Mouse (Mus musculus): ENCODE data around the gene Swsap1.

Swsap1 gene

DNA sequence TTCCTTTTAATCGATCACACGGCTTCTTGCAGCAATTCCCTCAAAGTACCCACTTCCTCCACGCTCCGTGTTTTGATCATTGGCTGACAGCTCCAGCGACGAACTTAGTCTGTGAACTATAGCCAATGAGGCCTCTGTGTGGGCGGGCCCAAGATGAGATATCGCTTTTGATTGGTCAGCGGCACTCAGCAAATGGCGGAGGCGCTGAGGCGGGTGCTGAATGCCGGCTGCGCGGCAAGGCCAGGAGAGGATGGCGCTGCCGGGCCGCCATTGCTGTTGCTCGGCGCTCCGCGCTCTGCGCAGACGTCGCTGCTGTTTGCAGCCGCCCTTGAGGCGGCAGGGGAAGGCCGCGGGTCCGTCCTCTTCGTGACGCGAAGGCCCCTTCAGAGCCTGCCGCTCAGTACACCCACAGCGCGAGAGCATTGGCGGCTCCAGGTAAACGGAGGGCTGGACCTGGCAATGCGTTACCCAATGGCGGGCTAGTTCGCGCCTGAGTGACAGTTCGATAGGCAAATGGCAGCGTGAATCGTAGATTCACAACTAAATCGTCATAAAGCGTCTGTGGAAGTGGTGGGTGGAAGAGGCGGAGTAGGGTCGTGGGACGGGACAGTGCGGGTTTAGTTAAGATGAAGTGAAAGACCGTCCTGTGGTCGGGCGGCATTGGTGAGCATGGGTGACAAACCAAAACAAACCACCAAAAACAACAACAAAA lies at the start of gene Swsap1:
Swsap1 (plus strand) TSS at position 186 of the 712 bp plus-strand sequence.
- peak; percentile 96 for DNase-seq

DNA sequence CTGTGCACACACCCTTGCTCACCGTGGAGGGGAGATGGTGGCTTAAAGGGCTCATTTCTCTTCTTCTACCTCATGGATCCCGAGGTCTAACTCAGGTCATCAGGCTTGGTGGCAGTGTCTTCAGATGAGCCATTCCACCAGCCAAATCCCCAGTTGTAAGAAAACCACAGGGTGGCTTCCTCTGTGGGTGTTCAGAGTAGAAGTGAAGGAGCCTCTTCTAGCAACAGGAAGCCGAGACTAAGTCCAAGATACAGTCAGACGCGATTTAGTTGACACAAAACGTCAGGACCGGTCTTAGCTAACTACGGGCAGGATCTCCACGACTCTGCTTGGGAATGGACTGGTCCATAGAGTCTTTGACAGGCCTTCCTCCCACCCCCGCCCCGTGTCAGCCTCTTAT lies 47.3 kb upstream of the Swsap1 start:
- DNase-seq: no peak

DNA sequence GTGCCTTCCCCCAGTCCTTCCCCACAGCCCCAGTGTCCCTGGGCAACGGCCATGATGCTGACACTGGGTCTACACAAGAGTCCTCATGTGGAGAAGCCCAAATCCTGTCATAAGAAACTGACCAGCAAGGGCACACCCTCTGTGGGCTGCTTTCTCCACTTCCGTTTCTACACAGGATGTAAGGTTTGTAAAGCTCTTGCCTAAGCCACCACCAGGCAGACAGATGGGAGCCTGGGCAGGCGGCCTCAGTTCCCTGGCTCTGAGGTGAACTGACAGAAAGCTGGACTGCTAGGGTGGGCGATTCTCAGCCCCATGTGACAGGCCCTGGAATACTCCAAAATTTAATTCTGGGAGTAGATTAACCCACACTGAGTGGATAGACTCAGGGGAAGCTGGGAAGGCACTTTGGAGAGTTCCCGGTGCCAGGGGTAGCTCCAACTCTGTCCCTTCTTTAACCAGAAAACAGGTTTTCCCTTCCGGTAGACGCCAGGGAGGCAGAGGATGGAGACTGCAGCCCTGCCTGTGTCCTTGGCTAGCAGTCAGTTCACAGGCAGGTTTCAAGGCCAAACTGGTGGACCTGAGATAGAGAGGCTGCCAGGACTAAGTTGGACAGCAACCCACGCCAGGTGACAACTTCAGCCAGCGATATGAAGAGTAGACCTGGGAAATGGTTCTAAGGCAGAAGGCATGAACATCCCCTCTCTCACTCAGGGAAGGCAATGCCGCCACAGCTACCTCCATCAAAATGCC lies 45.9 kb upstream of the Swsap1 start:
- DNase-seq: no peak

DNA sequence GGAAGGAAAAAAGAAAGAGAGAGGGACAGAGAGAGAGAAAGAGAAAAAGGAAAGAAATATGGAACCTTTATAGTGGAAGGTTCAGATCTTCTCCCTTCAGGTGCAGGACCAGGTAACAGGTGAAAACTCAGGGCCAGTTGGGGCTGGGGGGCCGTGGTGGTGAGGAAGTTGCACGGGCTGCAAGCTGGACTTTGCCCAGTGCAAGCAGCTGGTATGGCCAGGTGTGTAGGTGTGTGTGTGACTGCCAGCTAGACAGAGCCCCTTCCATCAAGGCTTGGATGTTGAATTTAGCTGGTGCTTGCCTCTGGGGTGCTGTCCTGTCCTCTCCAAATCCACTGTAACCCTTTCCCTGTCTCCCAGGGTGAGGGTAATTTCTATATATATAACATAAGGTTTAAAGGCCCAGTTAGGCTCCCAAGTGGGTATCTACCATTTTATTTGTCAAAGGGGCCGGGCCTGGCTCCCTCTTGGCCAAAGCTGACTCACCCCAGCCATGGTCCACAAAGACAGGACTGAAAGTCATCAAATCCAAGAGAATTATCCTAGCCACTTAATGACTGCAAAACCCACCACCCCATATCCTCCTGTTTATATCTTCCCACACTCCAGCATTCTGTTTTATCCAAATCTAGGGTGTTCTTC lies 38.6 kb upstream of the Swsap1 start:
- DNase-seq: no peak

DNA sequence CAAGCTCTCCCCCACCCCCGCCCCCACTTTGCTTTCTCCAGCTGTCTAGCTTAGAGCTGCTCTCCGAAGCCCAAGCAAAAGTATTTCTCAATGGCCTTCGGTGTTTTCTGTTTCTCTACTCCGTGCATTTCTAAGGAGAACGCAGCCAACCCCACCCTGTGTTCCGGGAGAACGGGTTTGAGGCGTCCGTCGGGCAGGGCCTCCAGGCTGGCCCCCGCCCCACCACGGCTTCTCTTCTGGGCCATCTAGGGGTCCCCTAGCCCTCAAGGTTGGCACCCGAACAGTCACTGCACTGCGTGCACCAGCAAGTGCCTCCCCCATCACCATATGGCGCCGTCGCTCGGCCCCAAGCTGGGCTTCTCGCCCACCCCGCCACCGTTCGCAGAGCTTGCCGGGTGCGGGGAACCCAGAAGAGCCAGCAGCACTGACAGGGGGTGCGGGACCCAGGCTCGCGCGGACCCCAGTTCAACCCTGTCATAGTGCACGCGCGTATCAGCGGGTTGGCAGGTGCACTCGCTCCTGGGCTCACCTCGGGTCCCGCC lies 38.0 kb upstream of the Swsap1 start:
- DNase-seq: peak; percentile 73

DNA sequence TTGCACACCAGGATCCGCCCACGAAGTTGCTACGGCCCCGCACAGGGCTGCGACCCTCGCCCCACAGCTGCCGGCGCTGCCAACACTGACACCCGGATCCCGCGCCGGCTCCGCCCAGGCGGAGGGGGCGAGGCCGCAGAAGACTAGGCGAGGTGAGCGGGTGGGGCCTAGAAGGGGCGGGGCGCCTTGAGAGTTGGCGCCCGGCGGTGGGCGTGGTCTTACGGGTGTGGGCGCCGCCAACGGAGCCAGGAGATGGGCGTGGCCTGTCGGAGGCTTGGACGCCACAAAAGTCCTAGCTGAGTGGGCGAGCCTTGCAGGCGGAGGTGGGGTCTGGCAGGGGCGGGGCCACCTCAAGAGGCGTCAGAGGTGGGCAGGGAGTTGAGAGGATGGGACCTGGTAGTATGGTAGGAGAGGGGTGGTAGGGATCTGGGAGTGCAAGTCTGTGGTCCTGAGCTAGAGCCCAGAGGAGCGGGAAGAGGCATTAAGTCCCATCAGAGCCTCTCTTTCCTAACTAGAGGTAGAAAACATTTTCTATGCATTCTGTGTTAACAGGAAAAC lies 37.4 kb upstream of the Swsap1 start, which contains the start of gene Rab3d:
Rab3d (minus strand) TSS at position 158 of the 558 bp plus-strand sequence.
- DNase-seq: peak; percentile 89

DNA sequence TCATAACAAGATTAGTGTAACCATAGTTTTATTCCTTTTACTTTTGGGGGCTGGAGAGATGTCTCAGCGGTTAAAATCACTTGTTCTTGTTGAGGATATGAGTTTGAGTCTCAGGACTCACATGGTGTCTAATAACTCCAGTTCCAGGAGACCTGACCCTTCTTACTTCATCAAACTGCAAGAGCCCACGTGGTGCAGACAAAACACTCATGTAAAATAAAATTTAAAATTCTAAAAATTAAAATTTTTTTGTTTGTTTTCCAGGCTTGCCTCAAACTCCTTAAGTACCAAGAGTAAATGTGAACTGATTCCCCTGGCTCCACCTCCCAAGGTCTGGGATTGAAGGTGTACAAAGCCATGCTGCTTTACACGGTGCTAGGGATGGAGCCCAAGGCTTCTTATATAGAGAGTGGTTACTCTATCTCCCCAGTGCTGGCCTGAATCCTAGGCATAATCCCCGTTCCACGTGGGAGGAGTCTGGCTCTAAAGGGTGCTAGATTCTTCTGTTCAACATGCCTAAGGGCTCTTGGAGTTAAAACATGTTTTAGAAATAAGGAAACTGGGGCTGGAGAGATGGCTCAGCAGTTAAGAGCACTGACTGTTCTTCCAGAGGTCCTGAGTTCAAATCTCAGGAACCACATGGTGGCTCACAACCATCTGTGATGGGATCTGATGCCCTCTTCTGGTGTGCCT lies 36.7 kb upstream of the Swsap1 start:
- DNase-seq: no peak

DNA sequence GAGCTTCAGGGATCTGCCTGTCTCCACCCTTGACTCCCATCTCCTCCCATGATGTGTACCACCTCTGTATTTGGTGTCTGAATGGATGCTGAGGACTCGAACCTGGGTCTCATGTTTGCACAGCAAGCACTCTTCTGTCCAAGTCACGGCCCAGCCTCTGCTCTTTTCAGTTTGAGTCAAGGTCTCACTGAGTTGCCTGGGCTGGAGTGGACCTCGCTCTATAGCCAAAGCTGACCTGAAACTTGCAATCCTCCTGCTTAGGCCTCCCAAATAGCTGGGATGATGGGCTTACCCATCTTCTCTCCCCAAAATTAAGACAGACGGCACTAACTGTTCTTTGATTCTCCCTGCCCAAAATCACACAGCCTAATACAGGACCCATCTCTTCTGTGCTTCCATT lies 32.5 kb upstream of the Swsap1 start:
- no peak for DNase-seq

DNA sequence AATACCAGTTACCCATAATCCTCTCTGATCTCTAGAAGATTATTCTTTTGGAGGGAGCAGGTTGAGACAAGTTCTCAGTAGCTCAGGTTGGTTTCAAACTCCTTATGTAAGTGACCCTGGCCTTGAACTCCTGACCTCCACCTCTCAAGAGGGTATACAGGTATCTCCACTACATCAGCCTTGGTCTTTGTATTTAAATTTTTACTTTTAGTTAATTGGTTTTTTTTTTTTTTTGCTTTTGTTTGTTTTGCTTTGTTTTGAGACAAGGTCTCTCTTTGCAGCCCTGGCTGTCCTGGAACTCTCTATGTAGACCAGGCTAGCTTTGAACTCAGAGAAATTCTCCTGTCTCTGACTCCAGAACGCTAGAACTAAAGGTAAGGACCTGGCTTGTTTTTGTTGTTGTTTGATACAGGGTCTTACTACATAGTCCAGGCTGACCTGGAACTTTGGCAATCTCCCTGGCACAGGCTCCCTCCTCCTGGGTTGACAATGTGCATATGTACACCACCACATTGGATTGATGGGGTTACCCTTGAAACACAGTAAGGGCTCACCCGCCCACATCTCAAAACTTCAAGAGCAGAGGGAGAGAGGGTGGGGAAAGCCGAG lies 32.0 kb upstream of the Swsap1 start:
- DNase-seq: no peak

DNA sequence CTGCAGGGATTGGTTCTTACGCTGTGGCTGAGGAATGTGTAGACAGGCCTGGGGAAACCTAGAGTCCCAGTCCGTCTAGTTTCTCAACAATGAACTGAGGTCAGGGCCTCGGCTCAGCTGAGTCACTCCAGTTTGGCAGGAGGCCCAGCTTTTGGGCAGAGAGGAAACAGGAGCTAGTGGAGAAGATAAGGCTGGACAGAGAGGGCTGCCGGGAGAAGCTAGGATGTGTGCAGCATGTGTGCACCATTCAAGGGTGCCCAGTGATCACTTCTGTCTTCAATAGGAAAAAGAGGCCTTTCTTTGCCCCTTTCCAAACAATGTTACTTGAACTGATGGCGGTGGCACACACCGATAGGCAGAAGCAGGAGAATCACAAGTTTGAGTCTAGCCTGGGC lies 31.5 kb upstream of the Swsap1 start:
- DNase-seq: no peak

DNA sequence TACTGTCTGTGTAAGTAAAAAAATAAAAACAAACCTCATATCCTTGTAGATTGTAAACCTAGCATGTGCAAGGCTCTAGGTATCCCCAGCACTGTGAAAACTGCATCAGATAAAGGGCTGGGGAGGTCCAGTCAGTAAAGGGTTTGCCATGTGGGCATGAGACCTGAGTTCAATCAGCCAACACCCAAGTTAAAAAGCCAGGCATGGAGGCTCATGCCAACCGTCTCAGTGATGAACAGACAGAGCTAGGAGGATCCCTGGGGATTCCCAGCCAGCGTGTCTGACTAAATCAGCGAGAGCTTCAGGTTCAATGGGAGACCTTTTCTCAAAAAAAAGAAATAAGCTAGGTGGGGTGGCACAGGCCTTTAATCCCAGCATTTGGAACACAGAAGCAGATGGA lies 30.5 kb upstream of the Swsap1 start:
- DNase-seq: no peak

DNA sequence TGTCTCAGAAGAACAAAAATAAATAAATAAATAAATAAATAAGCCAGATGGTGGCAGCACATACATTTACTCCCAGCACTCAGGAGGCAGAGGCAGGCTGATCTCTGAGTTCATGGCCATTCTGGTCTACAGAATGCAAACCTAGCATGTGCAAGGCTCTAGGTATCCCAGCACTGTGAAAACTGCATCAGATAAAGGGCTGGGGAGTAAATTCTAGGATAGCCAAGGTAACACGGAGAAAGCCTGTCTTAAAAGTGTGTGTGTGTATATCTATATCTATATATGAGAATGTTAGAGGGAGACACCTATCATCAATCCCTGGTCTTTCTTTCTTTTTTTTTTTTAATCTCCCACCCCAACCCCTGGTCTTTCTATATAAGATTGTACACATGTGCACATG lies 30.0 kb upstream of the Swsap1 start:
- no peak for DNase-seq

DNA sequence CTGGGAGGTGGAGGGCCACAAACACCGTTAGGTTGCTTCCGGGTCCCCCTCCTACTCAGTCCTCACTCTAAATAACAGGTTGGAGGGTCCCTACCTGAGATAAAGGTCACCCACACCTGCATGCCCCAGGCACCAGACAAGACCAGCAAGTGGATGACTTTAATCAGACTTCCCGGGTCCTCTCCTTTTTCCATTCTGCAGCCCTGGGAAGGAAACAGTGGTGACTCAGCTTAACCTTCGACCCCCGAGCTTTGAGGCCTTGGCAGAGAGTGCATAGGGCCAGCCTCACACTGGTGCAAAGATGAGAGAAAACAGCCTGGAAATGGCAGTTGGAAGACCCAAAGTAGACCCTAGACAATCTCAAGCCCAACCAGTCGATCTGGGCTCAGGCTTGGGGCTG lies 29.4 kb upstream of the Swsap1 start:
- no peak for DNase-seq

DNA sequence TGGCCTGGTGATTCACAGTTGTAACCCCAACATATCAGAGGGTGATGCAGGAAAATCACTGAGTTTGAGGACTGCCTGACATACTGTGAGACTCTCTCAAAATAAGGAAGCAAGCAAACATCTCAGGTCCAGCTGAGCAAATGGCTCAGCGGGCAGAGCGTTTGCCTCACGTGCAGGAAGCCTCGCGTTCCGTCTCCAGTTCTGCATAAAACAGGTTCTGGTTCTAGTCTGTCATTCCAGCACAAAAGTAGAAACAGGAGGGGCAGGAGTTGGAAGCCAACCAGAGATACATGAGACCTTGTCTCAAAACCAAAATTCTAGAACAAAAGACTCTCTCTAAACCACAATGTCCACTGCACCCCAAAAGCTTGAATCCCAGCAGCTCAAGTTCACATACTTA lies 28.8 kb upstream of the Swsap1 start:
- DNase-seq: no peak

DNA sequence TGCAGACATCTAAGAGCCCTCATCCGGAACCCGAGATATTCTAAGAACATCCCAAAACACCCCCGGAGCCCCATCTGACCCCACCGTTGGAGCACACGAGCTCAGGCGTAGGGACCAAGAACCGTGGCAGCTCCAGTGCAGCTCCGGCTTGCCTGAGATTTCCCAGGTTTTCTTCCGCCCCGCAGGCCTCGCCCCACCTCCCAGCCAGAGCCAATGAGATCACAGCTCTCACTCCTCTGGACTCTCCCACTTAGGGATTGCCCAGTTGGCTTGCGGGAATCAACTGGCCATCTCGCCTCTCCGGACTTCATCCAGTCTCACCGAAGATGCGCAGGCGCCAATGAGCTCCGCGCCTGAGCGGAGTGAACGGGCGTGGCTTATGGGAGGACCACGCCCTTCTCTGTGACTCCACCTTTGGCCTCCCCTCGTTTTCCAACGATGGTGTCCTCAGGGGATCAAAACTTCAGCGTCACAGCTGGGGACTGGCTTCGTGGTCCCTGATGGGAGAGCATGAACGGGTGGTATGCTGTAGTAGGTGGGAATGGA lies 28.3 kb upstream of the Swsap1 start, which contains the start of the genes Ccdc159 and Tmem205:
Ccdc159 (plus strand) TSS at position 264 of the 546 bp plus-strand sequence.
Tmem205 (minus strand) TSS at position 349 of the 546 bp plus-strand sequence.
- peak; percentile 79 for DNase-seq

DNA sequence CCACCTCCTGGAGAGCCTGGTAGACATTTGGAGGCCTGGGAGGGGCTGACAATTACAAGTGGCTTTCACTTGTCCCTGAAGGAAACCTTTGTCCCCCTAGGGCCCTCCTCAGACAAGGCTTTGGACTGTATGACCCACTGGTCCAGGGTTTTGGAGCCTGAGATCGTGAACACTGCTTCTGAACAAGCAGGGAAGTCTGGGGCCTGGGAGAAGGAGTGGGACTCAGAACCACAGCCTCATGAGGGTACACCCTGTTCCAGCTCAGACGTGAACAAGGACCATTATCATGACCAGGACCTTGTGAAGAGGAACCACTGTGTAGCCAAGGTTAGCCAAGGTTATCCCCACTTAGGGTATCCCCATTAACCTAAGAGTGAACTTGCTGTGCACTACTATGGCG lies 26.3 kb upstream of the Swsap1 start:
- no peak for DNase-seq

DNA sequence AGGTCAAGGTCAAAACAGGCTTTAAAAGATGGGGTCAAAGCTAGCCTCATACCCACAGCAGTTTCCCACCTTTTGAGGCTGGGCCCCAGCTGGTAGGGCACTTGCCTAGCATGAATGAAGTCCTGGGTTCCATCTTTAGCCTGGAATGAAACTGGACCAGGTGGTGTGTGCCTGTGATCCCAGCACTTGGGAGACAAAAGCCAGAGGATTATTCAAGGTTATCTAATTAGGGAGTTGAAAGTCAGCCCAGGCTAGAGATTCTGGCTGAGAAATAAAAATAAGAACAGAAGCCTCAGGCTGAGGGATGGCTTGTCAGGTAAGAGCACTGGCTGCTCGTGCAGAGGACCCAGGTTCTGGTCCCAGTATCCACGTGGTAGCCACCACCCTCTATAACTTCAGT lies 23.5 kb upstream of the Swsap1 start:
- no peak for DNase-seq

DNA sequence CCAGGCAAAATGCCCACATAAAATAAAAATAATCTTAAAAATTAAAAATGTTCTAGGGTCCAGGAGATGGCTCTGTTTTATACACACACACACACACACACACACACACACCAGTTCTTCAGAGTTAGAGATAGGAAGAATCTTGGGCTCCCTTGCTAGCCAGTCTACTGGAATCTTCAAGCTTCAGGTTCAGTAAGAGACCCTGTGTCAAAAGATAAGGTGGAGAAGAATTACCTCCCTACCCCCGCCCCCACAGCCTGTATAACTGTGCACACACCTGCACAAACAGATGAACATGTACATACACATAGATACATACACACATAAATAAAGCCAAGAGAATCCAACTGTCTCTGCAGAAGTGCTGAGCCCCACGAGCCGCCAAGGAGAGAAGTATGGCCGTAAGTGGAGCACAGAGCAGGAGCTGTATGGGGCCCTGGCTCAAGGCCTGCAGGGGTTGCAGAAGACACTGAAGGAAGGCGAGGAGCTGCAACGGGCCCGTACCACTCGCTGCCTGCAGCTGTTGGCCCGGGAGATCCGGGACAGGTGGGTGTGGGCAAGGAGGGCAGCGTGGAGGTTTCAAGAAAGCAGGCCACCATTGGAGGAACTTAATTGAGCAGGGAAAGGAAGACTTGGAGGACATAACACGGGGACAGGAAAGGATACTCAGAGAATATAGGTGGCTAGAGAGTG lies 23.0 kb upstream of the Swsap1 start:
- DNase-seq: no peak

DNA sequence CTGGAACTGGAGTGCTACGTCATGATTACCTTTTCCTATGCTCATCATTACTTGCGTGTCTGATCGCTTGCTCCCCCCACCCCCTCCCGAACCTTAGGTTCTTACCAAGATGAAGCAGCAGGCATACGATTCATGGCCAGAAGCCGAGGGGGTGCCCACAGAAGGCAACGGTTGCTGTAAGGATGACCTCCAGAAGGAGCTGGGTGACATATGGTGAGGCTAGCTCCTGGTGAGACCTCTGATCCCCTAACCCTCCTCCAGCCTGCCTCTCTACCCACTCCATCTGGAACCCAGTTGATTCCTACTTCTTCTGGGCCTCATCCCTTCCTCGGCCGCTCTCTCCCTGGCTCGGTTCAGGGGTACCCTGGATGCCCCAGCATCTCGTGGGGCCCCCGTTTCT lies 21.5 kb upstream of the Swsap1 start:
- no peak for DNase-seq

DNA sequence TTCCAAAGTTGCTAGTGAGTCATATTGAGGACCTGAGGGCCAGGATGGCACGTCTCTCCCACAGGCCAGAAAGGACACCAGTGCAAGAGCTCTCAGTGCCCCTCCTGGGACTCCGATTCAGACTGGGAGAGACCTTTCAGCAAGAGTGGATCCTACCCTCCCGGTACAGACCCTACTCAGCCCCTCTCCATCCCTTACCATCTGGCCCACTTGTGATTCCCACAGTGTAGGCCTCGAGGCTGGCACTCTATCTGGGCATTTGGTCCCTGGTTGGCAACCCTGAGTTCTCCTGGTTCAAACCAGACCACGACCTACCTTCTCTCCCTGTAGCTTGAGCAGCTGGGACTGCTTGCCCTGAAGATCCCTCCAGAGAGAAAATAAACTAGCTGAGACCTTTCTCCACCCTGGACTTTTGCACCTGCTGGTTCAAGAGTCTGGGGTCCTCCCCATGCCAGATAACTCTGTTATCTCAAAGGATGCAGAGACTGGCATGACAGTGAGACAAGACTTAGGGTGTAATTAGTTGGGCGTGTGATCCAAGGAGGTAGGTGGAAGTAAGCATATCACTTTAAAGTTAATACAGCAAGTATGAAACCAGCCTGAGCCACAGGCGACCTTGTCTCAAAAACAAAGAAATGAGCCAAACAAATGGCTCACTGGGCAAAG lies 20.0 kb upstream of the Swsap1 start:
- DNase-seq: no peak
